Mouse (Mus musculus) spleen, postnatal 0 days (tissue): ENCODE measurements around the gene Spryd4. TPM values are rescaled to one million over a fixed set of nuclear protein-coding genes. Genes with fewer than 3 reads are reported as not detected.

Experiments used
- polyA plus RNA-seq: library from polyadenylated mRNA; unstranded; fragments of >200 nt; fragmentation: Nextera tagmentation; extraction: Ambion mirVana; gene quantifications from 2 replicates; pipeline ENCODE4 v1.2.1, GENCODE M21; 2015

The Spryd4 gene
- 14.5 and 15.6 TPM in 2 replicates for polyA plus RNA-seq

GRCm38 (mm10) chr10:128211390-128212108 lies at the start of gene Spryd4:
TSS of gene Spryd4 (minus strand) at chr10:128211807.

GRCm38 (mm10) chr10:128253677-128254255 lies 42.2 kb upstream of the Spryd4 start, which contains the start of gene Apon:
TSS of gene Apon (plus strand) at chr10:128254096.

GRCm38 (mm10) chr10:128231697-128232419 lies 20.3 kb upstream of the Spryd4 start, which contains the start of gene Timeless:
TSS of gene Timeless (plus strand) at chr10:128232065.

GRCm38 (mm10) chr10:128225538-128225937 lies 13.9 kb upstream of the Spryd4 start, which contains the start of gene Mip:
TSS of gene Mip (plus strand) at chr10:128225838.

GRCm38 (mm10) chr10:128194024-128194550 lies 17.5 kb downstream of the Spryd4 start, which contains the start of gene Gls2:
TSS of gene Gls2 (plus strand) at chr10:128194457.

GRCm38 (mm10) chr10:128179989-128180388 lies 31.6 kb downstream of the Spryd4 start, which contains the start of gene Rbms2:
TSS of gene Rbms2 (minus strand) at chr10:128180297.

Other genes starting within 250 kb of the Spryd4 start
- not detected in 2 replicates for gene Hsd17b6, start 204.2 kb downstream of the Spryd4 start, polyA plus RNA-seq
- 74.6 and 83.5 TPM in 2 replicates for gene Prim1, start 196.6 kb downstream of the Spryd4 start, polyA plus RNA-seq
- gene Naca, start 176.2 kb downstream of the Spryd4 start, polyA plus RNA-seq: 537 and 542 TPM in 2 replicates
- gene Ptges3, start 152.9 kb downstream of the Spryd4 start, polyA plus RNA-seq: 268 and 285 TPM in 2 replicates
- 1,326 and 1,411 TPM in 2 replicates for gene Atp5b, start 128.5 kb downstream of the Spryd4 start, polyA plus RNA-seq
- gene Baz2a, start 120.2 kb downstream of the Spryd4 start, polyA plus RNA-seq: 8.9 and 9.9 TPM in 2 replicates
- gene Rbms2, start 31.5 kb downstream of the Spryd4 start, polyA plus RNA-seq: 7.7 and 11.5 TPM in 2 replicates
- 0.90 and 1.2 TPM in 2 replicates for gene Gls2, start 17.4 kb downstream of the Spryd4 start, polyA plus RNA-seq
- gene Mip, start 14.0 kb upstream of the Spryd4 start, polyA plus RNA-seq: not detected in 2 replicates
- gene Timeless, start 20.3 kb upstream of the Spryd4 start, polyA plus RNA-seq: 41.5 and 42.0 TPM in 2 replicates
- gene Apon, start 42.3 kb upstream of the Spryd4 start, polyA plus RNA-seq: 0.27 and 0.45 TPM in 2 replicates
- 0.53 and 0.72 TPM in 2 replicates for gene Apof, start 56.9 kb upstream of the Spryd4 start, polyA plus RNA-seq
- 10.4 and 11.9 TPM in 2 replicates for gene Stat2, start 58.8 kb upstream of the Spryd4 start, polyA plus RNA-seq
- gene Il23a, start 86.9 kb upstream of the Spryd4 start, polyA plus RNA-seq: 0.16 TPM in 1 of 2 replicates, not detected in the other
- 16.4 and 18.3 TPM in 2 replicates for gene Pan2, start 91.5 kb upstream of the Spryd4 start, polyA plus RNA-seq
- 115 and 130 TPM in 2 replicates for gene Cnpy2, start 110.7 kb upstream of the Spryd4 start, polyA plus RNA-seq
- gene Cs, start 125.9 kb upstream of the Spryd4 start, polyA plus RNA-seq: 101 and 112 TPM in 2 replicates
- gene Coq10a, start 157.2 kb upstream of the Spryd4 start, polyA plus RNA-seq: 9.0 and 9.1 TPM in 2 replicates
- 6.4 and 6.5 TPM in 2 replicates for gene Ankrd52, start 165.3 kb upstream of the Spryd4 start, polyA plus RNA-seq
- gene Slc39a5, start 189.4 kb upstream of the Spryd4 start, polyA plus RNA-seq: 0.08 and 0.12 TPM in 2 replicates
- gene Nabp2, start 199.7 kb upstream of the Spryd4 start, polyA plus RNA-seq: 48.7 and 52.0 TPM in 2 replicates
- 13.7 and 17.6 TPM in 2 replicates for gene Rnf41, start 199.8 kb upstream of the Spryd4 start, polyA plus RNA-seq
- 22.0 and 26.1 TPM in 2 replicates for gene Smarcc2, start 247.4 kb upstream of the Spryd4 start, polyA plus RNA-seq